Mouse (Mus musculus) CH12.LX (cell line): ENCODE results near the gene Dnaja3. TPM values are rescaled to one million over a fixed set of nuclear protein-coding genes. Genes with fewer than 3 reads are reported as not detected.
A peak's percentile ranks its signal among the peaks of the same experiment; 100 is the strongest.

Experiments
- DNase-seq: peaks from one replicate; pipeline ENCODE4 v3.0.0-alpha.2; 2013; ENCODE audit errors: extremely low read depth
- H3K27ac ChIP-seq: 2 replicates; pipeline ENCODE4 v1.5.1; 2012; ENCODE audit warnings: low read depth, mild to moderate bottlenecking, control low read depth, moderate library complexity; ENCODE audit not compliant: insufficient read depth
- H3K27me3 ChIP-seq: replicated peaks from 2 replicates; pipeline ENCODE3; 2012; ENCODE audit warnings: inconsistent platforms
- H3K36me3 ChIP-seq, 2 experiments: replicated peaks in 1 of 2; 2 replicates each; pipeline versions ENCODE3 to v1.6.1; 2012; ENCODE audit warnings: inconsistent platforms in 1 of 2, low read length in 1 of 2, mild to moderate bottlenecking in 1 of 2, mixed read lengths in 1 of 2, moderate library complexity in 1 of 2; ENCODE audit not compliant: control insufficient read depth in 1 of 2, insufficient read depth in 1 of 2
- H3K4me1 ChIP-seq, 2 experiments: 2 replicates each; pipeline ENCODE4 v1.6.1; 2012; ENCODE audit warnings: inconsistent platforms in 1 of 2, moderate library complexity in 1 of 2; ENCODE audit not compliant: insufficient read depth in 2 of 2, control insufficient read depth in 1 of 2
- H3K4me2 ChIP-seq: 2 replicates; pipeline ENCODE4 v1.6.1; 2012; ENCODE audit warnings: low read depth, mild to moderate bottlenecking, control low read depth; ENCODE audit not compliant: poor library complexity, insufficient read depth, severe bottlenecking
- H3K4me3 ChIP-seq, 3 experiments: fragments of 150-350 bp in 1 of 3; sonication (generic) in 1 of 3; replicated peaks in 1 of 3; 2 replicates each; pipeline versions ENCODE3 to v1.5.1; 2011 to 2012; ENCODE audit warnings: low read depth in 2 of 3, low read length in 2 of 3, mild to moderate bottlenecking in 2 of 3, moderate library complexity in 2 of 3, control low read depth in 1 of 3, improper control_type of control experiment in 1 of 3, inconsistent platforms in 1 of 3, mixed read lengths in 1 of 3; ENCODE audit not compliant: poor library complexity in 1 of 3
- H3K79me2 ChIP-seq: replicated peaks from 2 replicates; pipeline ENCODE4 v1.6.1; 2012; ENCODE audit warnings: mild to moderate bottlenecking, moderate library complexity; ENCODE audit not compliant: control insufficient read depth, poor library complexity, insufficient read depth, severe bottlenecking; ENCODE audit errors: extremely low read depth
- H3K9ac ChIP-seq: 2 replicates; pipeline ENCODE4 v1.6.1; 2012; ENCODE audit warnings: low read depth, mild to moderate bottlenecking, control low read depth, moderate library complexity; ENCODE audit not compliant: insufficient read depth
- H3K9me3 ChIP-seq: replicated peaks from 2 replicates; pipeline ENCODE3; 2012; ENCODE audit warnings: low read length, inconsistent platforms, mixed read lengths
- CHD1 ChIP-seq: IDR thresholded peaks from 2 replicates; pipeline ENCODE4 v1.6.1; 2012; ENCODE audit warnings: low read depth, low read length, improper control_type of control experiment, inconsistent platforms
- CHD2 ChIP-seq: IDR thresholded peaks from 2 replicates; pipeline ENCODE4 v1.6.1; 2011; ENCODE audit warnings: low read length, improper control_type of control experiment
- CTCF ChIP-seq, 2 experiments: IDR thresholded peaks in 1 of 2; conservative IDR thresholded peaks in 1 of 2; 2 replicates each; pipeline ENCODE4 v1.5.1; 2011 to 2012; ENCODE audit warnings: low read depth in 2 of 2, low read length in 2 of 2, improper control_type of control experiment in 1 of 2, inconsistent platforms in 1 of 2, mild to moderate bottlenecking in 1 of 2, moderate library complexity in 1 of 2
- ELF1 ChIP-seq: IDR thresholded peaks from 2 replicates; pipeline ENCODE4 v1.6.1; 2014; ENCODE audit warnings: low read depth, mild to moderate bottlenecking, inconsistent platforms, low read length, improper control_type of control experiment
- EP300 ChIP-seq: IDR thresholded peaks from 2 replicates; pipeline ENCODE4 v1.6.1; 2011; ENCODE audit warnings: low read length, improper control_type of control experiment
- ETS1 ChIP-seq: conservative IDR thresholded peaks from 2 replicates; pipeline ENCODE4 v1.6.1; 2012; ENCODE audit warnings: low read depth, mild to moderate bottlenecking, inconsistent platforms, low read length, improper control_type of control experiment, moderate library complexity
- HCFC1 ChIP-seq: IDR thresholded peaks from 2 replicates; pipeline ENCODE4 v1.6.1; 2012; ENCODE audit warnings: low read depth, mild to moderate bottlenecking, inconsistent platforms, low read length, improper control_type of control experiment
- KAT2A ChIP-seq: IDR thresholded peaks from 2 replicates; pipeline ENCODE4 v1.6.1; 2012; ENCODE audit warnings: low read length, improper control_type of control experiment, inconsistent platforms; ENCODE audit not compliant: insufficient replicate concordance
- MAX ChIP-seq: IDR thresholded peaks from 2 replicates; pipeline ENCODE4 v1.6.1; 2011; ENCODE audit warnings: low read length, improper control_type of control experiment
- NELFE ChIP-seq: IDR thresholded peaks from 2 replicates; pipeline ENCODE4 v1.6.1; 2011; ENCODE audit warnings: low read depth, low read length, improper control_type of control experiment
- NRF1 ChIP-seq: IDR thresholded peaks from 2 replicates; pipeline ENCODE4 v1.6.1; 2014; ENCODE audit warnings: low read depth, mild to moderate bottlenecking, inconsistent platforms, low read length, improper control_type of control experiment, moderate library complexity
- SIN3A ChIP-seq: IDR thresholded peaks from 2 replicates; pipeline ENCODE4 v1.6.1; 2012; ENCODE audit warnings: low read length, improper control_type of control experiment, inconsistent platforms
- SMC3 ChIP-seq: IDR thresholded peaks from 2 replicates; pipeline ENCODE4 v1.6.1; 2011; ENCODE audit warnings: low read depth, low read length, improper control_type of control experiment
- TCF12 ChIP-seq: IDR thresholded peaks from 2 replicates; pipeline ENCODE4 v1.6.1; 2014; ENCODE audit warnings: low read depth, mild to moderate bottlenecking, inconsistent platforms, low read length, improper control_type of control experiment
- USF1 ChIP-seq: IDR thresholded peaks from 2 replicates; pipeline ENCODE4 v1.6.1; 2014; ENCODE audit warnings: low read depth, mild to moderate bottlenecking, inconsistent platforms, low read length, improper control_type of control experiment
- USF2 ChIP-seq: conservative IDR thresholded peaks from 2 replicates; pipeline ENCODE4 v1.6.1; 2011; ENCODE audit warnings: low read depth, low read length, improper control_type of control experiment
- ZMIZ1 ChIP-seq: IDR thresholded peaks from 2 replicates; pipeline ENCODE4 v1.6.1; 2012; ENCODE audit warnings: low read depth, mild to moderate bottlenecking, inconsistent platforms, low read length, improper control_type of control experiment
- ZNF384 ChIP-seq: IDR thresholded peaks from 2 replicates; pipeline ENCODE4 v1.6.1; 2012; ENCODE audit warnings: low read depth, low read length, improper control_type of control experiment, inconsistent platforms
- dilution Hi-C: fragments of 300-500 bp; cut with MboI; formaldehyde crosslinking; loops from 2 replicates; pipeline ENCODE4 v1.14.3; 2020; ENCODE audit warnings: low sequenced_read_pairs; ENCODE audit not compliant: extremely low pct_unique_long_range_greater_than_20kb, extremely low pct_ligation_motif_present
- in situ Hi-C: fragments of 300-500 bp; cut with MboI; formaldehyde crosslinking; loops from 3 replicates; pipeline ENCODE4 v1.14.3; 2019; ENCODE audit warnings: low sequenced_read_pairs, low pct_ligation_motif_present, low pct_unique_long_range_greater_than_20kb, mixed read lengths
- polyA plus RNA-seq: library from polyadenylated mRNA; unstranded; fragments of >175 nt; gene quantifications from 2 replicates; pipeline ENCODE4 v1.2.1, GENCODE M21; 2012; ENCODE audit warnings: low read depth; ENCODE audit not compliant: insufficient read length
- total RNA-seq, 2 experiments: library from RNA; depleted of rRNA; stranded (reverse); fragments of 300-350 nt in 1 of 2; fragments of >200 nt in 1 of 2; gene quantifications; 2 replicates each; pipeline ENCODE4 v1.2.3; 2012 to 2014

The Dnaja3 gene
- total and polyA plus RNA-seq, 3 experiments: 56.6 to 85.3 (median 80.4) TPM

- H3K79me2 ChIP-seq: no peaks in the 10 kb centered on the region
- H3K27me3 ChIP-seq: no peaks in the 10 kb centered on the region
- H3K27ac ChIP-seq: no peak overlapping the region
- H3K9ac ChIP-seq: no peak overlapping the region
- H3K4me1 ChIP-seq: peaks cover 5 to 7% of the 10 kb centered on the region in 2 experiments; a peak in 3 of 4 replicates
- H3K9me3 ChIP-seq: no peaks in the 10 kb centered on the region
- dilution Hi-C loops: no loop called here
- in situ Hi-C loops: loop anchor here (5.0 kb wide), 3 partner anchors 44 to 304 kb away; no protein-coding TSS in a partner anchor
- no peak overlapping the region for H3K4me2 ChIP-seq
- DNase-seq: no peak
- TF ChIP-seq MAX (no peak), CHD1 (no peak), ZNF384 (no peak), EP300 (no peak), USF1 (no peak), ZMIZ1 (no peak), CHD2 (no peak), SIN3A (no peak), SMC3 (no peak), HCFC1 (no peak), ETS1 (no peak), ELF1 (no peak), NELFE (no peak), KAT2A (no peak), TCF12 (no peak), NRF1 (no peak)
- no peak overlapping the region for H3K4me3 ChIP-seq
- peaks cover 39 to 55% of the 10 kb centered on the region in 2 experiments for H3K36me3 ChIP-seq
Observed at GRCm38 (mm10) chr16:4611193-4611592, 28.6 kb upstream of the Dnaja3 start.

- Histone ChIP-seq H3K4me3 (no peak overlapping the region), H3K9ac (no peak overlapping the region), H3K79me2 (no peaks in the 10 kb centered on the region), H3K27me3 (no peaks in the 10 kb centered on the region), H3K4me2 (no peak overlapping the region), H3K27ac (no peak overlapping the region), H3K4me1 (peaks cover 4 to 5% of the 10 kb centered on the region in 2 experiments; a peak in 3 of 4 replicates), H3K36me3 (peaks cover 42 to 60% of the 10 kb centered on the region in 2 experiments), H3K9me3 (no peaks in the 10 kb centered on the region)
- in situ Hi-C loops: loop anchor here (5.0 kb wide), 3 partner anchors 44 to 304 kb away; no protein-coding TSS in a partner anchor
- TF ChIP-seq CTCF (conservative IDR thresholded peaks at IDR 0.05 in 1 of 2, IDR thresholded peaks at IDR 0.05 in 1 of 2; ENCODE audit: low read depth in 2 of 2, low read length in 2 of 2) (peak; percentile 20 to 21; a peak in 1 of 4 replicates), USF2 (no peak), CHD1 (no peak), ETS1 (no peak)
- DNase-seq: no peak
- dilution Hi-C loops: no loop called here
Observed at GRCm38 (mm10) chr16:4611676-4612075, 28.1 kb upstream of the Dnaja3 start.
